Comparison of ENCODE assay signal across 33 mouse cellular contexts in genomic region chr11:109884126-109884525, GRCm38 (mm10). TPM values are rescaled to one million over a fixed set of nuclear protein-coding genes. Genes with fewer than 3 reads are reported as not detected.
DNase-seq lines count a peak whose midpoint lies in the region; ATAC-seq and TF ChIP-seq lines count a peak whose summit lies in the region.
"Had no signal": no experiment of that assay in that cellular context is flagged by ENCODE, and none has a peak within 500 bp of the region (broad histone marks: within the 10 kb centered on the region; RNA-seq: fewer than 3 reads in every experiment).

No protein-coding gene starts in this region.

- no peaks in the 10 kb centered on the region for H3K4me1 ChIP-seq in heart, postnatal 0 days (ENCODE audit: control insufficient read depth, insufficient read depth)
- no peaks in the 10 kb centered on the region for H3K4me1 ChIP-seq in heart, embryonic 12.5 days (replicated peaks)
- H3K4me1 ChIP-seq in lung, postnatal 0 days (ENCODE audit: insufficient read depth, low read depth, low read length): peaks cover 2% of the 10 kb centered on the region; the same call in 1 of the 2 replicates
- H3K4me1 ChIP-seq in hindbrain, embryonic 10.5 days (replicated peaks): no peaks in the 10 kb centered on the region
- H3K4me1 ChIP-seq: embryonic facial prominence, embryonic 13.5 days; forebrain, embryonic 13.5 days; hindbrain, embryonic 15.5 days; intestine, embryonic 15.5 days; neural tube, embryonic 15.5 days had no signal

- H3K4me2 ChIP-seq in heart, postnatal 0 days (ENCODE audit: low read depth, low read length): no peak overlapping the region
- no peak overlapping the region for H3K4me2 ChIP-seq in heart, embryonic 12.5 days
- H3K4me2 ChIP-seq in lung, postnatal 0 days (replicated peaks; ENCODE audit: low read depth, low read length): no peak overlapping the region
- H3K4me2 ChIP-seq: embryonic facial prominence, embryonic 13.5 days; forebrain, embryonic 13.5 days; hindbrain, embryonic 15.5 days; intestine, embryonic 15.5 days; kidney, embryonic 15.5 days; liver, embryonic 13.5 days; midbrain, embryonic 11.5 days; neural tube, embryonic 15.5 days had no signal

- DNase-seq in heart, postnatal 0 days (ENCODE audit: low spot score): no peak
- DNase-seq in lung, postnatal 0 days (ENCODE audit: low spot score): peak; percentile 36
- DNase-seq in lung, postnatal 25 days (ENCODE audit: low spot score): no peak
- no peak for DNase-seq in layer of hippocampus, postnatal 36 days
- no peak for DNase-seq in hindbrain, embryonic 10.5 days (ENCODE audit: low spot score)
- DNase-seq: cerebellum, adult 8-10 months; cerebellum, postnatal 36 days; embryo, embryonic 11 days; layer of hippocampus, adult 9-11 months; liver, embryonic 13.5 days; right cerebral cortex, adult 18-20 months; thymus, adult 2 months; thymus, postnatal 4 days had no signal

- no peak for ATAC-seq in heart, postnatal 0 days (ENCODE audit: insufficient read depth, low read depth)
- no peak for ATAC-seq in heart, embryonic 12.5 days (ENCODE audit: insufficient number of reproducible peaks, low FRiP score)
- no peak for ATAC-seq in lung, postnatal 0 days
- ATAC-seq in granulocyte monocyte progenitor cell, adult 5-6 weeks (replicated peaks; ENCODE audit: poor library complexity, severe bottlenecking): peak; percentile 50
- ATAC-seq: forebrain, embryonic 13.5 days; intestine, embryonic 15.5 days had no signal

- no peak for TF ChIP-seq CTCF in heart, postnatal 0 days (IDR thresholded peaks at IDR 0.05; ENCODE audit: low read depth)
- TF ChIP-seq CTCF in lung, postnatal 0 days (IDR thresholded peaks at IDR 0.05): no peak

- H3K27ac ChIP-seq in heart, postnatal 0 days (ENCODE audit: low read depth): 0 out of 2 replicates have a peak overlapping the region, but pooled peaks have one; percentile 9
- no peak overlapping the region for H3K27ac ChIP-seq in heart, embryonic 12.5 days (ENCODE audit: poor library complexity, severe bottlenecking)
- no peak overlapping the region for H3K27ac ChIP-seq in lung, postnatal 0 days (ENCODE audit: low read length)
- no peak overlapping the region for H3K27ac ChIP-seq in hindbrain, embryonic 10.5 days
- H3K27ac ChIP-seq: embryonic facial prominence, embryonic 13.5 days; forebrain, embryonic 13.5 days; hindbrain, embryonic 15.5 days; intestine, embryonic 15.5 days; kidney, embryonic 15.5 days; left cerebral cortex, adult 2 months; liver, embryonic 13.5 days; macrophage; neural tube, embryonic 15.5 days had no signal

- H3K9me3 ChIP-seq in heart, postnatal 0 days (replicated peaks; ENCODE audit: control insufficient read depth, low read length): no peaks in the 10 kb centered on the region
- peaks cover 8% of the 10 kb centered on the region for H3K9me3 ChIP-seq in heart, embryonic 12.5 days (replicated peaks)
- H3K9me3 ChIP-seq in lung, postnatal 0 days (ENCODE audit: low read length): no peaks in the 10 kb centered on the region
- H3K9me3 ChIP-seq in hindbrain, embryonic 10.5 days: no peaks in the 10 kb centered on the region
- H3K9me3 ChIP-seq: embryonic facial prominence, embryonic 13.5 days; forebrain, embryonic 13.5 days; hindbrain, embryonic 15.5 days; intestine, embryonic 15.5 days; kidney, embryonic 15.5 days; liver, embryonic 13.5 days; neural tube, embryonic 15.5 days had no signal

- no peak overlapping the region for H3K9ac ChIP-seq in heart, postnatal 0 days (replicated peaks; ENCODE audit: low read depth, low read length)
- H3K9ac ChIP-seq in heart, embryonic 12.5 days: no peak overlapping the region
- no peak overlapping the region for H3K9ac ChIP-seq in lung, postnatal 0 days (replicated peaks; ENCODE audit: low read depth)
- H3K9ac ChIP-seq: embryonic facial prominence, embryonic 13.5 days; forebrain, embryonic 13.5 days; hindbrain, embryonic 15.5 days; intestine, embryonic 15.5 days; kidney, embryonic 15.5 days; liver, embryonic 13.5 days; neural tube, embryonic 15.5 days had no signal

- 30% methylated on average over 3 of the region's 3 CpGs for WGBS in heart, postnatal 0 days
- WGBS in heart, embryonic 12.5 days: 37% methylated on average over 3 of the region's 3 CpGs
- WGBS in lung, postnatal 0 days: 18% methylated on average over 3 of the region's 3 CpGs
- 64% methylated on average over 3 of the region's 3 CpGs for WGBS in hindbrain, embryonic 10.5 days

- TF ChIP-seq EP300 in heart, postnatal 0 days (IDR thresholded peaks at IDR 0.05; ENCODE audit: low read depth): no peak
- no peak for TF ChIP-seq EP300 in lung, postnatal 0 days (IDR thresholded peaks at IDR 0.05)

- no peaks in the 10 kb centered on the region for H3K27me3 ChIP-seq in heart, postnatal 0 days (ENCODE audit: control insufficient read depth, insufficient read depth, low read length)
- H3K27me3 ChIP-seq in heart, embryonic 12.5 days (replicated peaks): no peaks in the 10 kb centered on the region
- H3K27me3 ChIP-seq in lung, postnatal 0 days (replicated peaks; ENCODE audit: insufficient read depth, low read length): no peaks in the 10 kb centered on the region
- H3K27me3 ChIP-seq in hindbrain, embryonic 10.5 days (ENCODE audit: insufficient read depth, poor library complexity, severe bottlenecking): no peaks in the 10 kb centered on the region
- H3K27me3 ChIP-seq: embryonic facial prominence, embryonic 13.5 days; forebrain, embryonic 13.5 days; hindbrain, embryonic 15.5 days; intestine, embryonic 15.5 days; kidney, embryonic 15.5 days; liver, embryonic 13.5 days; neural tube, embryonic 15.5 days had no signal

- no peaks in the 10 kb centered on the region for H3K36me3 ChIP-seq in heart, postnatal 0 days (replicated peaks; ENCODE audit: control insufficient read depth, insufficient read depth, low read length)
- H3K36me3 ChIP-seq in heart, embryonic 12.5 days: no peaks in the 10 kb centered on the region
- H3K36me3 ChIP-seq in lung, postnatal 0 days (ENCODE audit: insufficient read depth, low read length): no peaks in the 10 kb centered on the region
- H3K36me3 ChIP-seq in hindbrain, embryonic 10.5 days: no peaks in the 10 kb centered on the region
- H3K36me3 ChIP-seq: embryonic facial prominence, embryonic 13.5 days; hindbrain, embryonic 15.5 days; intestine, embryonic 15.5 days; kidney, embryonic 15.5 days; liver, embryonic 13.5 days; neural tube, embryonic 15.5 days had no signal

- H3K4me3 ChIP-seq in heart, postnatal 0 days (ENCODE audit: low read depth, low read length): no peak overlapping the region
- no peak overlapping the region for H3K4me3 ChIP-seq in heart, embryonic 12.5 days
- H3K4me3 ChIP-seq in lung, postnatal 0 days (ENCODE audit: low read depth, low read length): no peak overlapping the region
- no peak overlapping the region for H3K4me3 ChIP-seq in hindbrain, embryonic 10.5 days
- H3K4me3 ChIP-seq: embryonic facial prominence, embryonic 13.5 days; forebrain, embryonic 13.5 days; hindbrain, embryonic 15.5 days; intestine, embryonic 15.5 days; kidney, embryonic 15.5 days; left cerebral cortex, adult 2 months; liver, embryonic 13.5 days; neural tube, embryonic 15.5 days had no signal

RNA-seq across cellular contexts. Expression of gene 1700012B07Rik, which starts 56.3 kb away (rescaled TPM):
- not detected in 2 replicates for total RNA-seq in heart, postnatal 0 days (2014; rRNA removed; ENCODE audit: low replicate concordance)
- polyA plus RNA-seq in heart, postnatal 0 days (2015; fragmentation: Nextera tagmentation; extraction: Ambion mirVana): not detected in 2 replicates
- polyA plus RNA-seq in heart, embryonic 12.5 days (2016; fragmentation: Nextera tagmentation; extraction: Ambion mirVana): not detected in 2 replicates
- polyA plus RNA-seq in lung, postnatal 0 days (2015; fragmentation: Nextera tagmentation; extraction: Ambion mirVana): 0.15 TPM in 1 of 2 replicates, not detected in the other
- total RNA-seq in granulocyte monocyte progenitor cell, adult 5-6 weeks (2014; fragmentation: Nextera tagmentation): not detected in 2 replicates
- not detected in 2 replicates for total RNA-seq in granulocyte monocyte progenitor cell, adult 5-6 weeks (2017)
- total RNA-seq in layer of hippocampus, postnatal 36 days (2021): not detected
- not detected in 2 replicates for polyA plus RNA-seq in hindbrain, embryonic 10.5 days (2016; fragmentation: Nextera tagmentation; extraction: Ambion mirVana)
- total RNA-seq: adrenal gland, postnatal 14 days; gastrocnemius, adult 8-10 months; heart, adult 18-20 months; heart, postnatal 14 days; left cerebral cortex, adult 2 months; left cerebral cortex, postnatal 36 days; midbrain, postnatal 0 days had no signal
- polyA plus RNA-seq: embryonic facial prominence, embryonic 13.5 days; forebrain, embryonic 13.5 days; frontal cortex, adult 2 months; hindbrain, embryonic 15.5 days; intestine, embryonic 15.5 days; kidney, embryonic 15.5 days; limb, embryonic 14.5 days; liver, embryonic 13.5 days; macrophage; midbrain, embryonic 11.5 days; midbrain, postnatal 0 days; neural tube, embryonic 15.5 days; stomach, embryonic 16.5 days had no signal
